Mouse (Mus musculus) olfactory bulb, adult 2 months (tissue): ENCODE results near the gene Mfng.

Experiments used
- CTCF ChIP-seq: fragments of 200-500 bp; IDR thresholded peaks from 2 replicates; pipeline ENCODE4 v1.5.1; 2012; ENCODE audit warnings: low read depth, mild to moderate bottlenecking, low read length, moderate library complexity; ENCODE audit not compliant: insufficient read depth
- POLR2A ChIP-seq: fragments of 200-500 bp; IDR thresholded peaks from 2 replicates; pipeline ENCODE4 v1.6.1; 2012; ENCODE audit warnings: mild to moderate bottlenecking, low read depth, low read length, moderate library complexity; ENCODE audit not compliant: insufficient read depth

- TF ChIP-seq CTCF, result no peak
- no peak for TF ChIP-seq POLR2A
Measured at GRCm38 (mm10) chr15:78719416-78719815, 53.9 kb downstream of the Mfng start.
